Mouse (Mus musculus): ENCODE results near the gene Fam168a. TPM values are rescaled to one million over a fixed set of nuclear protein-coding genes. Genes with fewer than 3 reads are reported as not detected.
"Not testable (repeated sequence)": the region's sequence is repeated elsewhere in the genome, so short reads cannot be mapped to it uniquely, and the experiment has no call there.

Fam168a gene
- polyA plus RNA-seq, 1 experiment from 2014 or later, result 126 TPM

- no peaks in the 10 kb centered on the region for H3K9me3 ChIP-seq
- H3K4me3 ChIP-seq, result no peak overlapping the region
- H3K36me3 ChIP-seq (replicated peaks), result peaks cover 13% of the 10 kb centered on the region; the same call in 1 of the 2 replicates
- no peak overlapping the region for H3K27ac ChIP-seq
- H3K27me3 ChIP-seq (replicated peaks), result no peaks in the 10 kb centered on the region
- ATAC-seq (replicated peaks), result no peak
- no peak overlapping the region for H3K9ac ChIP-seq
- no peak overlapping the region for H3K4me2 ChIP-seq
- WGBS, result 93% methylated on average over 10 of the region's 10 CpGs
- H3K4me1 ChIP-seq, result no peaks in the 10 kb centered on the region
These were observed 130.2 kb downstream of the Fam168a start for GRCm38 (mm10) chr7:100836657-100837056.

DNA sequence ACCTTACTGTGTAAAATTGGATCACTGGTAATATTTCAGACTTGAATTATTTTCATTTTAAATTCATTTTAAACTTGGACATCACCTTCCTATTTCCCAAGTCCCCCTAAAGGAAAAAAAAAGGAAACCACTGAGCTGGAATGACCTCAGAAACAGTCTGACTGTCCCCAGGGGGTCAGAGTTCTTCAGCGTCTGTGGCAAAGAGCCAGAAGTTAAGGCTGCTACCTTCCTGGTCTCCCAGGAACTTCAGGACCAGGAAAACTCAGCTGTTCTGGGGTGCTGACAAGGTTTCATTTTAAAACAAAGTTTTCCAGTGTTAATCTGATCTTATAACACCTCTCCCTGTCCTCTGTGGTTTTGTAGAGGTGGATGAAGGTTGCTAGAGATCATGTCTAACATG lies 131.3 kb downstream of the Fam168a start:
- no peak for ATAC-seq (replicated peaks)
- H3K4me3 ChIP-seq, result no peak overlapping the region
- H3K9me3 ChIP-seq, result no peaks in the 10 kb centered on the region
- no peak overlapping the region for H3K4me2 ChIP-seq
- no peak overlapping the region for H3K27ac ChIP-seq
- no peaks in the 10 kb centered on the region for H3K27me3 ChIP-seq (replicated peaks)
- 55% methylated on average over 1 of the region's 1 CpGs for WGBS
- peaks cover 12% of the 10 kb centered on the region; the same call in 1 of the 2 replicates for H3K36me3 ChIP-seq (replicated peaks)
- H3K9ac ChIP-seq, result no peak overlapping the region
- no peaks in the 10 kb centered on the region for H3K4me1 ChIP-seq

- WGBS, result 83% methylated on average over 6 of the region's 6 CpGs
- no peak overlapping the region for H3K9ac ChIP-seq
- no peak for ATAC-seq (replicated peaks)
These were observed 133.4 kb downstream of the Fam168a start for GRCm38 (mm10) chr7:100839632-100840402.

DNA sequence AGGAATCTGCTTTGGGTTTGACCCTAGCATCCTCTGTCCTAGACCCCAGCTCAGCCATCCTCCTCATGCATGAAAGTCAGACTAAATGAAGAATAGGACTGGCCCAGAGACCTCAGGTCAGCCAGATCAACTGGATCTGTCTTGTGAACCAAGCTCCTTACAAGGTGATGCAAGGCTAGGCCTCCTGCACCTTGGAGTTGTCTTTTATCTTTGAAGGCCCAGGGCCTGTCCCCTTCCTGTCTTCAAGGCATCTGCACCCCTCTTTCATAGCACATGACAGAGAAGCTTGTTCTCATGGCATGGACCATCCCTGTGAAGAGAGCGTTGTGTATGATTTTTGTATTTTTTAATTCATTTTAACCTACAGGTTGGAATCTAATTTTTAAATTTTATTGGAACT lies 134.5 kb downstream of the Fam168a start:
- Histone ChIP-seq H3K27ac (no peak overlapping the region), H3K9ac (no peak overlapping the region), H3K4me3 (no peak overlapping the region), H3K9me3 (no peaks in the 10 kb centered on the region), H3K27me3 (replicated peaks) (no peaks in the 10 kb centered on the region), H3K4me2 (no peak overlapping the region), H3K4me1 (no peaks in the 10 kb centered on the region), H3K36me3 (replicated peaks) (peaks cover 7% of the 10 kb centered on the region; the same call in 1 of the 2 replicates)
- 98% methylated on average over 1 of the region's 1 CpGs for WGBS
- no peak for ATAC-seq (replicated peaks)

More at GRCm38 (mm10) chr7:100839632-100840402, 133.4 kb downstream of the Fam168a start:
- H3K4me2 ChIP-seq, result no peak overlapping the region
- H3K9me3 ChIP-seq, result no peaks in the 10 kb centered on the region
- H3K27me3 ChIP-seq (replicated peaks), result no peaks in the 10 kb centered on the region
- no peak overlapping the region for H3K27ac ChIP-seq
- H3K4me1 ChIP-seq, result no peaks in the 10 kb centered on the region
- H3K4me3 ChIP-seq, result no peak overlapping the region
- peaks cover 10% of the 10 kb centered on the region; the same call in 1 of the 2 replicates for H3K36me3 ChIP-seq (replicated peaks)

DNA sequence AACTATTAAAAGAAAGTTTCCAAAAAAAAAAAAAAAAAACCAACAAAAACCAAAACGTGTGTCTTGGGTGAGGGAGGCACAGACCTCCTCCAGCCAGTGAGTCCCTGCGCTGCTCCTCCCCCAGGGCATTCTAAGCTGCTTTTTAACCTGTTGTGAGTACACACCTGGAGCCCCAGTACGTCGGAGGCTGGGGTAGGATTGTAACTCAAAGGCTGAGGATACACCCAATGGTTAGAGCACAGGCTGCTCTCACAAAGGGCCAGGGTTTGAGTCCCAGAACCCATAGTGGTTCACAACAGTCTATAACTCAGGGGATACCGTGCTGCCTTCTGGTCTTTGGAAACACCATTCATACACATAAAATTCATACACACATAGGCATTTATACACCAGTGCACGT lies 135.2 kb downstream of the Fam168a start:
- no peak overlapping the region for H3K4me2 ChIP-seq
- WGBS, result 91% methylated on average over 6 of the region's 6 CpGs

DNA sequence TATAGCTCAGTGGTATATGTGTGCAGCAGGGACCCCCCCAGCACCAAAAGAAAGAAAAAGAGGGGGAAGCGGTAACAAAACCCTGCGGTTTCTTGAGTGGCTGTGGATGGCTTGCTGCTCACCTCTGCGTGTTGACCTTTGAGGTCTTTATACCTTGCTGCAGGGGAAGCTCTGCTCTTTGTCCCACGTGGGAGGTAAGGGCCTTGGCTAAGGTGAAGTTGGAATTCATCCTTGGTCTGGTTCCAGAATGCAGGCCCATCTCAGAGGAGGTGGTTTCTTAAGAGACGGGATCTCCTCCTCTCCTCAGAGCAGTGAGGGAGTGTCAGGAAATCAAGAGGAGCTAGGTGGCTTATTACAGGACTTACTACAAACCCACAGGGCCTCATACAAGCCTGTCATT lies 135.7 kb downstream of the Fam168a start:
- H3K4me3 ChIP-seq, result no peak overlapping the region
- H3K27ac ChIP-seq, result no peak overlapping the region
- no peaks in the 10 kb centered on the region for H3K27me3 ChIP-seq (replicated peaks)
- H3K4me1 ChIP-seq, result no peaks in the 10 kb centered on the region
- no peaks in the 10 kb centered on the region; the same call in 1 of the 2 replicates for H3K36me3 ChIP-seq (replicated peaks)
- WGBS, result 83% methylated on average over 5 of the region's 5 CpGs
- ATAC-seq (replicated peaks), result no peak
- no peak overlapping the region for H3K4me2 ChIP-seq
- no peak overlapping the region for H3K9ac ChIP-seq
- H3K9me3 ChIP-seq, result no peaks in the 10 kb centered on the region

More for the DNA sequence above, 135.2 kb downstream of the Fam168a start:
- H3K4me3 ChIP-seq, result no peak overlapping the region
- no peak overlapping the region for H3K9ac ChIP-seq
- H3K36me3 ChIP-seq (replicated peaks), result peaks cover 4% of the 10 kb centered on the region; the same call in 1 of the 2 replicates
- ATAC-seq (replicated peaks), result no peak
- H3K4me1 ChIP-seq, result no peaks in the 10 kb centered on the region
- H3K9me3 ChIP-seq, result no peaks in the 10 kb centered on the region
- H3K27me3 ChIP-seq (replicated peaks), result no peaks in the 10 kb centered on the region
- no peak overlapping the region for H3K27ac ChIP-seq

- Histone ChIP-seq H3K9me3 (no peaks in the 10 kb centered on the region), H3K4me1 (no peaks in the 10 kb centered on the region), H3K27ac (no peak overlapping the region), H3K36me3 (replicated peaks) (no peaks in the 10 kb centered on the region), H3K27me3 (replicated peaks) (no peaks in the 10 kb centered on the region), H3K4me3 (no peak overlapping the region), H3K9ac (no peak overlapping the region), H3K4me2 (no peak overlapping the region)
- ATAC-seq (replicated peaks), result no peak
- WGBS, result 88% methylated on average over 2 of the region's 2 CpGs
These were observed 137.4 kb downstream of the Fam168a start for GRCm38 (mm10) chr7:100843866-100844265.

DNA sequence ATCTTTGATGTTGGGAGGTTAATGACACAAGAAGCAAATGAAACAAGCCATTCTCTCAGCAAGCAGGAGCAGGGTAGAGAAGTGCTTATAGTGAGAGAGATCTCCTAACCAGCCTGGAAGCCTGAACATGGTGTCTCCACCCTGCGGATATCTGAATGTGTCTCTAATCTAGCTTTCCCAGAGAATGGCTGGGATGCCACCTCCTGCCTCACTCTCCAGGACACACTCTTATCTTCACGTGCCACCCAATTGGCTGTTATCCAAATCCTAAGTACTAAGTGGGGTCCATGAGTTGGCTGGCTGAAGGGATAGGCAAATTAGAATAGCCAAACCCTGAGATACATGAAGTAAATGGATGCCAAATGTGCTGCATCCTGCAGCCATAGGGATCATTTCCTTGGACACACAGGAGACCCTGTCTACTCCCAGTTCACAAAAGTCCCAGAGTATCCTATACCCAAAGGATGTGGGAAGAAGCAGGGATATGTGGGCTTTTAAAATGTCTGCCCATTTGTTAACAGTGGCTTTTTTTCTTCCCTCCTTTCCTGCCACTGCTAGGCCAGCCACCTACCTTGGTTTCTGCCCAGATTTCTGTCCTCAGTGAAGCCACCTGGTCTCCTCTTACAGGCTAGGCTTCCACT lies 138.1 kb downstream of the Fam168a start:
- H3K9me3 ChIP-seq, result no peaks in the 10 kb centered on the region
- no peaks in the 10 kb centered on the region for H3K36me3 ChIP-seq (replicated peaks)
- no peaks in the 10 kb centered on the region for H3K4me1 ChIP-seq
- H3K4me2 ChIP-seq, result no peak overlapping the region
- no peak overlapping the region for H3K4me3 ChIP-seq
- no peak overlapping the region for H3K9ac ChIP-seq
- WGBS, result 66% methylated on average over 2 of the region's 2 CpGs
- no peaks in the 10 kb centered on the region for H3K27me3 ChIP-seq (replicated peaks)
- ATAC-seq (replicated peaks), result no peak
- no peak overlapping the region for H3K27ac ChIP-seq

DNA sequence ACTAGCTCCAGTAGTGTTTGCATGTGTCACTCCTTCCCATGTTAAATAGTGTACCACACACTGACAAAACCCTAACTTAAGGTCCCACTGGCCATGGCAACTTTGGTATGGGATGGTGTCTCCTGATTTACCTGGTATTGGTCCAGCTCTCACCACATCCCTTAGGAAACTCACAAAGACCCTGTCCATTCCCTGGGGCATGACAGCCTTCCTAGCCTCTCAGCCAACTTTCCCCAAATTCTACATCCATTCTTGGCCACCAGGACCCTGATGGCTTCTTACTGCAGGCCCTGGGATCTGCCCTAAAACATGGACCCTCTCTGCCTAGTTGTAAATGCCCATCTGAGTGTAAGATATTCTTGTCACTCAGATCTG lies 138.6 kb downstream of the Fam168a start:
- Histone ChIP-seq H3K4me1 (no peaks in the 10 kb centered on the region), H3K4me2 (no peak overlapping the region), H3K9me3 (no peaks in the 10 kb centered on the region), H3K9ac (no peak overlapping the region), H3K4me3 (no peak overlapping the region), H3K36me3 (replicated peaks) (no peaks in the 10 kb centered on the region), H3K27me3 (replicated peaks) (no peaks in the 10 kb centered on the region), H3K27ac (no peak overlapping the region)
- no peak for ATAC-seq (replicated peaks)

DNA sequence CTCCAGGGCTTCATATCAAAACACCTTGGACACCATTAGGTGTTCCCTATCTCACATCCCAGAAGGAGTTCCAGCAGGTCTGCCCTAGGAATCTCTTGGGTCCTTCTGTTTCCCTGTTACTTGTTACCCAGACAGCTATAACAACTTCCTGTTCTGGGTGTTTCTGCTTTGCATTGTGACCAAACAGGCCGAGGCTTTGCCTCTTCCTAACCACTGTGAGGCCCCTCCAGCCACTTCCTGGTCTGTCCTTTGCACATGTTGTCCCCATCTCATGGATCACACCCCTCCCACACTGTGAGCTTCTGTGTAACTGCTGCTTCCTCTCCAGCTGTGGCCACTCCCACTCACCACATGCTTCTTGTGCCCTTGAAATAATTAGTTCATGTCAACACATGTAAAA lies 139.0 kb downstream of the Fam168a start:
- no peaks in the 10 kb centered on the region for H3K9me3 ChIP-seq
- no peak overlapping the region for H3K9ac ChIP-seq
- no peaks in the 10 kb centered on the region for H3K4me1 ChIP-seq
- H3K27ac ChIP-seq, result no peak overlapping the region
- H3K4me3 ChIP-seq, result no peak overlapping the region
- no peak overlapping the region for H3K4me2 ChIP-seq
- no peaks in the 10 kb centered on the region for H3K36me3 ChIP-seq (replicated peaks)
- ATAC-seq (replicated peaks), result no peak
- no peaks in the 10 kb centered on the region for H3K27me3 ChIP-seq (replicated peaks)
- 54% methylated on average over 1 of the region's 1 CpGs for WGBS

DNA sequence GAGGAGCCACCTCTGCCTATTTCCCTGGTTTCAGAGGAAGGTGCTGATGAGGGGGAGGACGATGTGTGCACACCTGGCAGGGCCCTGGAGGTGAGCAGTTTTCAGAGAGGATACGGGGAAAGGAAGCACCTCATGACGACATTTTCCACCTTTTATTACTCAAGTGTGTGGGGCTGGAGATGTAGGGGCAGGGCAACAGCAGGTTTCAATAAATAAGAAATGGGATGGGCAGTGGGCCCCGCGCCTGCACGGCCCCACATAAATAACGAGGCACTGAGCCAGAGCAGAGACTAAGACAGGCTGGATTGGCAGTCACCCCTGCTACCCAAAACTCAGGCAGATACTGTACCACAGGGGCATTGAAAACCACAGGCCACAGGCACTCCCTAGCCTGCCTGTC lies 139.6 kb downstream of the Fam168a start:
- ATAC-seq (replicated peaks); H3K36me3 ChIP-seq (replicated peaks); H3K27ac ChIP-seq; H3K27me3 ChIP-seq (replicated peaks); H3K9ac ChIP-seq; H3K4me3 ChIP-seq; H3K4me1 ChIP-seq; H3K4me2 ChIP-seq; H3K9me3 ChIP-seq: not testable (repeated sequence)
- 78% methylated on average over 7 of the region's 7 CpGs for WGBS

DNA sequence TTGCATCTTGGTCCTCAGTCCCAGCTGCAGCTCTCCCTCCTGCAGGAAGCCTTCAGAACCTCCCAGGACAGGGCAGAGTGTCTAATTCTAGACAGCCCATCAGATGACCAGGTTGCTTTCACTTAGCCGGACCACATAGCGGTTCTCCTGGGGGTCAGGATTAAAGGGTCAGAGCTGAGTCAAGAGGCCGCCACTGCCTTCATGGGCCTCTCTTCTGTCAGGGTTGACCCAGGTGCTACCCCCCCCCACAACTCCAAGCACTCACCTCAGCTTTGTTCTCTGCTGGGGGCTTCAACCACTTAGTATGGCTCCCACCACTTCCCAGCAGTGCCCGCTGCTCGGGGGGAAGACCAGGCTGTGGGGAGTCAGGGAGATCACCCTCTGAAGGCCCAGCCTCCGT lies 140.7 kb downstream of the Fam168a start:
- WGBS, result 83% methylated on average over 6 of the region's 6 CpGs
- no peak overlapping the region for H3K4me3 ChIP-seq
- no peak overlapping the region for H3K4me2 ChIP-seq
- no peak for ATAC-seq (replicated peaks)
- H3K9me3 ChIP-seq, result no peaks in the 10 kb centered on the region
- H3K27me3 ChIP-seq (replicated peaks), result no peaks in the 10 kb centered on the region
- H3K9ac ChIP-seq, result no peak overlapping the region
- H3K4me1 ChIP-seq, result peaks cover 10% of the 10 kb centered on the region; the same call in 1 of the 2 replicates
- no peak overlapping the region for H3K27ac ChIP-seq
- no peaks in the 10 kb centered on the region for H3K36me3 ChIP-seq (replicated peaks)

GRCm38 (mm10) chr7:100848744-100849143 lies 142.3 kb downstream of the Fam168a start:
- Histone ChIP-seq H3K36me3 (replicated peaks) (no peaks in the 10 kb centered on the region), H3K27me3 (replicated peaks) (no peaks in the 10 kb centered on the region), H3K9ac (no peak overlapping the region), H3K4me1 (peaks cover 11% of the 10 kb centered on the region; the same call in 1 of the 2 replicates), H3K4me2 (no peak overlapping the region), H3K27ac (no peak overlapping the region), H3K9me3 (no peaks in the 10 kb centered on the region), H3K4me3 (no peak overlapping the region)
- 22% methylated on average over 6 of the region's 6 CpGs for WGBS
- ATAC-seq (replicated peaks), result no peak

Data from midbrain, embryonic 15.5 days (tissue).